8 mouse cellular contexts compared by ENCODE assay signal in genomic region chr3:27782056-27782765, GRCm38 (mm10).
DNase-seq lines count a peak whose midpoint lies in the region; ATAC-seq and TF ChIP-seq lines count a peak whose summit lies in the region.

No protein-coding gene starts in this region.

- intact Hi-C loops in left cerebral cortex, postnatal 25 days (cut with DNase I), result no loop called here

- no peaks in the 10 kb centered on the region for H3K27me3 ChIP-seq in lung, embryonic 14.5 days (ENCODE audit: insufficient read depth, low read length)
- no peaks in the 10 kb centered on the region for H3K27me3 ChIP-seq in lung, postnatal 0 days (replicated peaks; ENCODE audit: insufficient read depth, low read length)
- no peaks in the 10 kb centered on the region for H3K27me3 ChIP-seq in forebrain, embryonic 16.5 days (replicated peaks; ENCODE audit: control insufficient read depth, insufficient read depth, low read length)

- 21% methylated on average over 19 of the region's 19 CpGs for WGBS in lung, embryonic 14.5 days
- WGBS in lung, postnatal 0 days, result 30% methylated on average over 19 of the region's 19 CpGs
- WGBS in forebrain, embryonic 16.5 days, result 18% methylated on average over 19 of the region's 19 CpGs

- H3K4me3 ChIP-seq in lung, embryonic 14.5 days (ENCODE audit: low read depth, low read length), result no peak overlapping the region
- H3K4me3 ChIP-seq in lung, postnatal 0 days (ENCODE audit: low read depth, low read length), result no peak overlapping the region
- H3K4me3 ChIP-seq in forebrain, embryonic 16.5 days (replicated peaks; ENCODE audit: low read length), result no peak overlapping the region

- DNase-seq in lung, embryonic 14.5 days, result peak; percentile 52
- DNase-seq in lung, postnatal 0 days (ENCODE audit: low spot score), result no peak
- DNase-seq in left cerebral cortex, postnatal 25 days (ENCODE audit: low spot score in 2 of 2), result peak; percentile 19 to 79
- DNase-seq in right cerebral cortex, postnatal 10 days (ENCODE audit: low spot score in 2 of 2), result peak; percentile 47 to 51
- DNase-seq in thymus, postnatal 0 days (ENCODE audit: low spot score), result no peak
- DNase-seq in spleen, postnatal 36 days (ENCODE audit: low spot score in 2 of 2), result no peak
- no peak for DNase-seq in gastrocnemius, postnatal 10 days

- peak overlapping the region; percentile 36 for H3K9ac ChIP-seq in lung, embryonic 14.5 days
- no peak overlapping the region for H3K9ac ChIP-seq in lung, postnatal 0 days (replicated peaks; ENCODE audit: low read depth)
- H3K9ac ChIP-seq in forebrain, embryonic 16.5 days (replicated peaks; ENCODE audit: low read depth, low read length), result 0 out of 2 replicates have a peak overlapping the region, but pooled peaks have one; percentile 18

- H3K36me3 ChIP-seq in lung, embryonic 14.5 days (ENCODE audit: insufficient read depth), result no peaks in the 10 kb centered on the region
- no peaks in the 10 kb centered on the region for H3K36me3 ChIP-seq in lung, postnatal 0 days (ENCODE audit: insufficient read depth, low read length)
- H3K36me3 ChIP-seq in forebrain, embryonic 16.5 days (ENCODE audit: control insufficient read depth, insufficient read depth), result no peaks in the 10 kb centered on the region

- peak; percentile 74 for ATAC-seq in lung, embryonic 14.5 days (ENCODE audit: insufficient read depth)
- no peak for ATAC-seq in lung, postnatal 0 days
- ATAC-seq in forebrain, embryonic 16.5 days, result peak; percentile 70

- no peak for TF ChIP-seq CTCF in lung, embryonic 14.5 days (IDR thresholded peaks at IDR 0.05; ENCODE audit: low read depth)
- no peak for TF ChIP-seq CTCF in lung, postnatal 0 days (IDR thresholded peaks at IDR 0.05)

- no peak for TF ChIP-seq EP300 in lung, postnatal 0 days (IDR thresholded peaks at IDR 0.05)

- peak overlapping the region; percentile 39; the same call in 1 of the 2 replicates for H3K4me2 ChIP-seq in lung, embryonic 14.5 days
- no peak overlapping the region for H3K4me2 ChIP-seq in lung, postnatal 0 days (replicated peaks; ENCODE audit: low read depth, low read length)
- H3K4me2 ChIP-seq in forebrain, embryonic 16.5 days (ENCODE audit: low read length), result peak overlapping the region; percentile 26

- H3K27ac ChIP-seq in lung, embryonic 14.5 days (ENCODE audit: low read depth), result peak overlapping the region; percentile 88
- no peak overlapping the region for H3K27ac ChIP-seq in lung, postnatal 0 days (ENCODE audit: low read length)
- no peak overlapping the region for H3K27ac ChIP-seq in forebrain, embryonic 16.5 days (ENCODE audit: low read length)

- H3K9me3 ChIP-seq in lung, embryonic 14.5 days (ENCODE audit: low read depth, low read length), result no peaks in the 10 kb centered on the region
- no peaks in the 10 kb centered on the region for H3K9me3 ChIP-seq in lung, postnatal 0 days (ENCODE audit: low read length)
- no peaks in the 10 kb centered on the region for H3K9me3 ChIP-seq in forebrain, embryonic 16.5 days (ENCODE audit: control insufficient read depth, low read length)

- H3K4me1 ChIP-seq in lung, embryonic 14.5 days (ENCODE audit: insufficient read depth), result 0 out of 2 replicates have a peak, but pooled peaks cover 13% of the 10 kb centered on the region
- H3K4me1 ChIP-seq in lung, postnatal 0 days (ENCODE audit: insufficient read depth, low read depth, low read length), result no peaks in the 10 kb centered on the region
- peaks cover 15% of the 10 kb centered on the region for H3K4me1 ChIP-seq in forebrain, embryonic 16.5 days (replicated peaks; ENCODE audit: control insufficient read depth, insufficient read depth, low read length)

Comparison
In these comparisons a context has a peak if more than half of its experiments do, and no peak if none do; other contexts are left out.
1. DNase-seq: peak in lung, embryonic 14.5 days (single experiment), left cerebral cortex, postnatal 25 days (2 of 2) and right cerebral cortex, postnatal 10 days (2 of 2); none in lung, postnatal 0 days (single experiment), thymus, postnatal 0 days (single experiment), spleen, postnatal 36 days (0 of 2) and gastrocnemius, postnatal 10 days (single experiment).